Mouse (Mus musculus): Measurements from ENCODE around the gene Cacna1h.

DNA sequence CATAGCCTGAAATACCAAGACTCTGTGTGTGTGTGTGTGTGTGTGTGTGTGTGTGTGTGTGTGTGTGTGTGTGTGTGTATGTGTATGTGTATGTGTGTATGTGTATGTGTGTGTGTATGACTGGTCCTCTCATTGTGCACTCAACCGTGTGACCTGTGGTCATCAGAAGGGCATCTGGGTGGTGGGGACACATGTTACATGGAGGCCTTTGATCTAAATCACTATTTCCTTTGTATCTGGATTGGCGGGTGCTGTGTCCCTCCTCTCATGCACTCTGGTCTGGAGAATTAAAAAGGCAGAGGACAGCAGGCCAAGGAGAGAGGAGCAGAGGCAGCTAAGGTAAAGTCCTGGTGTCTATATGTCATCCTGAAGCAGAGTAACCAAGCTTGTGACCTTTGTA is 67.6 kb downstream of the Cacna1h start, which contains the start of gene Tpsb2:
- TF ChIP-seq CTCF (IDR thresholded peaks at IDR 0.05; ENCODE audit: borderline replicate concordance, extremely low read depth, insufficient read depth, insufficient read length) (no peak), POLR2A (IDR thresholded peaks at IDR 0.05; ENCODE audit: borderline replicate concordance, extremely low read depth, insufficient read depth, insufficient read length, poor library complexity, severe bottlenecking) (no peak)

Measured in brain, embryonic 14.5 days (tissue).